Mouse (Mus musculus): ENCODE results near the gene 4930556J24Rik. TPM values are rescaled to one million over a fixed set of nuclear protein-coding genes. Genes with fewer than 3 reads are reported as not detected.

4930556J24Rik gene
- polyA plus RNA-seq, 1 experiment from 2014 or later, result 0.12 TPM

DNA sequence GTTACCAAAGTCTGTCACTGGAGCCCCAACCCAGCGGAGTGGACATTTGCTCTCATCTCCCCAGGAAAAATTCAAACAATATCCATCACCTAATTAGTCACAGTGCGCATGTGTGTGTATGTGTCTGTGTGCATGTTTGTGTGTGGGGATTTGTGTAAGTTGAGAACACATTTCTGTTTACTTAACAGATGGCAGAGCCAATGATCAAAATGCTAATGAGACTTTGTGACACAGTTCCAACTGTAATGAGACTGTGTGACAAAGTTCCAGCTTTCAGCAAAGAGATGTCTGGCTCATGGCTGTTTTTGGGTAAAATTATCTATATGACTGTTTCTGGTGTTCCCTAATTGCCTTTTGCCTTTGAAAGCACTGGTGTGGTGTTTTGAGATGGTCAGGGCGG, 40.3 kb downstream of the 4930556J24Rik start:
- Histone ChIP-seq H3K36me3 (ENCODE audit: control insufficient read depth, insufficient read depth) (no peaks in the 10 kb centered on the region), H3K9ac (ENCODE audit: low read depth, low read length) (no peak overlapping the region), H3K4me1 (ENCODE audit: control insufficient read depth, low read depth, low read length) (no peaks in the 10 kb centered on the region), H3K27me3 (ENCODE audit: control insufficient read depth, insufficient read depth, low read depth, low read length) (no peaks in the 10 kb centered on the region), H3K4me3 (ENCODE audit: low read depth, low read length) (no peak overlapping the region), H3K9me3 (replicated peaks; ENCODE audit: control insufficient read depth, low read length) (no peaks in the 10 kb centered on the region), H3K4me2 (ENCODE audit: low read depth, low read length) (no peak overlapping the region), H3K27ac (ENCODE audit: low read length) (no peak overlapping the region)
- no peak for ATAC-seq (ENCODE audit: low read depth)
- 60% methylated on average over 3 of the region's 3 CpGs for WGBS (ENCODE audit: insufficient replicate concordance)

DNA sequence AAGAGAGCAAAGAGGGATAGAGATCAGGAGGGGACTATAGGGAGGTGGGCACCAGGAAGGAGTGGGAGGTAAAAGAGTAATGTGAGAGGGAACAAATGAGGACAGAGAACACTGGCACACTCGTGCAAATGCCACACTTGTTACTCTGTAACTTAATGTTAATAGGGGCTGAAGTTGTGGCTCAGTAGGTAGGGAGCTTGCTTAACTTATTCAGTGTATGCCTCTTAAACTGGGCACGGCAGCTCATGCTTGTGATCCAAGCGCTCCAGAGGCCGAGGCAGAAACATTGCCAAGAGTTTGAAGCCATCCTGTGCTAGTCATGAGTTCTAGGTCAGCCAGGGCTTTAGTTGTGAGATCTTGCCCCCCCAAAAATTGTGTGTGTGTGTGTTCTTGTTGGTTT, 41.4 kb downstream of the 4930556J24Rik start:
- Histone ChIP-seq H3K9me3 (replicated peaks; ENCODE audit: control insufficient read depth, low read length) (no peaks in the 10 kb centered on the region), H3K4me1 (ENCODE audit: control insufficient read depth, low read depth, low read length) (no peaks in the 10 kb centered on the region), H3K27ac (ENCODE audit: low read length) (no peak overlapping the region), H3K9ac (ENCODE audit: low read depth, low read length) (no peak overlapping the region), H3K4me3 (ENCODE audit: low read depth, low read length) (no peak overlapping the region), H3K36me3 (ENCODE audit: control insufficient read depth, insufficient read depth) (no peaks in the 10 kb centered on the region), H3K27me3 (ENCODE audit: control insufficient read depth, insufficient read depth, low read depth, low read length) (no peaks in the 10 kb centered on the region), H3K4me2 (ENCODE audit: low read depth, low read length) (no peak overlapping the region)
- WGBS (ENCODE audit: insufficient replicate concordance), result 57% methylated on average over 4 of the region's 4 CpGs
- ATAC-seq (ENCODE audit: low read depth), result no peak

- Histone ChIP-seq H3K27me3 (ENCODE audit: control insufficient read depth, insufficient read depth, low read depth, low read length) (no peaks in the 10 kb centered on the region), H3K4me1 (ENCODE audit: control insufficient read depth, low read depth, low read length) (no peaks in the 10 kb centered on the region), H3K9me3 (replicated peaks; ENCODE audit: control insufficient read depth, low read length) (no peaks in the 10 kb centered on the region), H3K36me3 (ENCODE audit: control insufficient read depth, insufficient read depth) (no peaks in the 10 kb centered on the region), H3K4me2 (ENCODE audit: low read depth, low read length) (no peak overlapping the region), H3K27ac (ENCODE audit: low read length) (no peak overlapping the region), H3K4me3 (ENCODE audit: low read depth, low read length) (no peak overlapping the region), H3K9ac (ENCODE audit: low read depth, low read length) (no peak overlapping the region)
- 73% methylated on average over 9 of the region's 9 CpGs for WGBS (ENCODE audit: insufficient replicate concordance)
- ATAC-seq (ENCODE audit: low read depth), result no peak
Measured at GRCm38 (mm10) chr11:3933756-3934285, 42.8 kb downstream of the 4930556J24Rik start.

DNA sequence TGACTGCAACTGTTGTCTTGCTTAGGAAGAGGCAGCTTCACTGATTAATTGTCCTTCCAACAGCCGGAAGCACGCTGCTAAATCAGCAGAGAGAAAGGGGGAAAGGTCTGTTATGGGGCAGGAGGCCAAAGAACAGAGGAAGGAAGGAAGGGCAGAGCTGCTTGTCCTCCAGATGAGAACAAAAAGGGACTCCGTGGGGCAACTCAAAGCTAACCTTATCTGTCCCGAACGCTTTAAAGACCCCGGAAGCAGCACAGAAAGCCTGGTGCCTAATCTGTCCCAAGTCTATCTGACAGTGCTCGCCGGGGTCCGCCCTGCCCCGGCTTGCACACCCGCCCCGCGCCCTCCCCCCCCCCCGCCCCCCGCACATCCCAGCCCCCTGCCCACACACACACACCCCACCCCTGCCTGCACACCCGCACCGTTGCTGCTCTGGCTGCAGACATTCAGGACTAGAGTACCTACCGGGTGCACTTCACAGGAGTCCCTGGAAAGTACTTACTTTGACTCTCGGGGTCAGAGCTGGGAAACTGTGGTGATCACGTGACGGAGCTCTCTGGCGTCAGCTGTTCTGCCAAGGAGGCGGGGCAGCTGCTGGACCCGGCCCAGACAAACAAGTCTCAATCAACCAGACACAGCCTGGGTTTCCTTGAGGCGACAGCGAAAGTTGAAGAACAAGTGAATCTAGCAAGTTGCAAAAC, 44.9 kb downstream of the 4930556J24Rik start, which contains the start of gene Tcn2:
TSS of gene Tcn2 (minus strand) at position 649 of the 701 bp plus-strand sequence.
- Histone ChIP-seq H3K9ac (ENCODE audit: low read depth, low read length) (peak within 1 kb of the TSS; percentile 26; the same call in 1 of the 2 replicates), H3K36me3 (ENCODE audit: control insufficient read depth, insufficient read depth) (no peaks in the 10 kb centered on the region), H3K4me3 (ENCODE audit: low read depth, low read length) (peak within 1 kb of the TSS; percentile 51), H3K9me3 (replicated peaks; ENCODE audit: control insufficient read depth, low read length) (no peaks in the 10 kb centered on the region), H3K4me1 (ENCODE audit: control insufficient read depth, low read depth, low read length) (no peaks in the 10 kb centered on the region), H3K4me2 (ENCODE audit: low read depth, low read length) (peak within 1 kb of the TSS; percentile 49), H3K27ac (ENCODE audit: low read length) (no peak within 1 kb of the TSS), H3K27me3 (ENCODE audit: control insufficient read depth, insufficient read depth, low read depth, low read length) (no peaks in the 10 kb centered on the region)
- peak; percentile 78 for ATAC-seq (ENCODE audit: low read depth)
- under 1% methylated on average over 20 of the region's 26 CpGs for WGBS (ENCODE audit: insufficient replicate concordance)

DNA sequence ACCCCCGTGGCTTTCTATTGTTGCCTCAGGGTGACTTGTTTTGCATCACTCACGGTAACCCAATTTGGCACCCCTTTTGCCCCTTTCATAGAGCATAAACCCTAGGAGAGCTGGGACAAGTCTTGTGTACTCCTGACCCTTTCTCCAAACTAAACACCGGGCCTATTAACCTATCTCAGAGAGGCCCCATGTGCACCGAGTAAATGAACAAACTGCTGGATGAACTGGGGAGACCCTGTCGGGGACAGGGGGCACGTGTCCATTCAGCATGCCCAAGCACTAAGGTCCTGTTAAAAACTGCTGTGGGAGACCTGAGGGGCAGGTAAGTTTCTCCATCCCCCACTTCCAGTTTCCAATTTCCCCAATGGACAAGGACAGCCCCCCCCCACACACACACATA, 45.6 kb downstream of the 4930556J24Rik start:
- Histone ChIP-seq H3K4me3 (ENCODE audit: low read depth, low read length) (peak overlapping the region; percentile 51), H3K9ac (ENCODE audit: low read depth, low read length) (no peak overlapping the region)
- no peak for ATAC-seq (ENCODE audit: low read depth)

DNA sequence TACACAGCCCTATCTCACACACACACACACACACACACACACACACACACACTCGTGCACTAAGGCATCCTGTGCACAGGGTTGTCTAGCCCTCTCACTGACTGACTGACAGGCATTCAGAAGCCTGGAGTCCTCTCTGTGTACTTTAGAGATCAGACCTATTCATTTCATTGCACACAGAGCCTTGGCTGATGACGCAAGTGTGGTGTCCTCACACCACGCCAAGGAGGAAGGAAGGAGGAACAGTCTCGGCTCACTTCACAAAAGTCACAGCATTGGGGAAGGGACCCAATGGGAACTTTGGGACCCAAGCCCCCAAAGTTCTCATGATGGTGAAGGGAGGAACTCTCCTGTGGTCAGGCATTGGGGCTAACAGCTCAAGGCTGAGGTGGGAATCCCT, 46.6 kb downstream of the 4930556J24Rik start:
- 19% methylated on average over 4 of the region's 4 CpGs for WGBS (ENCODE audit: insufficient replicate concordance)
- no peaks in the 10 kb centered on the region for H3K9me3 ChIP-seq (replicated peaks; ENCODE audit: control insufficient read depth, low read length)
- H3K36me3 ChIP-seq (ENCODE audit: control insufficient read depth, insufficient read depth), result no peaks in the 10 kb centered on the region
- no peak overlapping the region for H3K27ac ChIP-seq (ENCODE audit: low read length)
- H3K4me2 ChIP-seq (ENCODE audit: low read depth, low read length), result no peak overlapping the region
- H3K27me3 ChIP-seq (ENCODE audit: control insufficient read depth, insufficient read depth, low read depth, low read length), result no peaks in the 10 kb centered on the region
- no peak overlapping the region for H3K4me3 ChIP-seq (ENCODE audit: low read depth, low read length)
- ATAC-seq (ENCODE audit: low read depth), result 0 out of 2 replicates have a peak, but pooled peaks have one; percentile 17
- no peak overlapping the region for H3K9ac ChIP-seq (ENCODE audit: low read depth, low read length)
- H3K4me1 ChIP-seq (ENCODE audit: control insufficient read depth, low read depth, low read length), result no peaks in the 10 kb centered on the region

More for the DNA sequence above, 45.6 kb downstream of the 4930556J24Rik start:
- no peaks in the 10 kb centered on the region for H3K27me3 ChIP-seq (ENCODE audit: control insufficient read depth, insufficient read depth, low read depth, low read length)
- H3K36me3 ChIP-seq (ENCODE audit: control insufficient read depth, insufficient read depth), result no peaks in the 10 kb centered on the region
- H3K9me3 ChIP-seq (replicated peaks; ENCODE audit: control insufficient read depth, low read length), result no peaks in the 10 kb centered on the region
- H3K4me1 ChIP-seq (ENCODE audit: control insufficient read depth, low read depth, low read length), result no peaks in the 10 kb centered on the region
- H3K4me2 ChIP-seq (ENCODE audit: low read depth, low read length), result peak overlapping the region; percentile 49
- 37% methylated on average over 6 of the region's 6 CpGs for WGBS (ENCODE audit: insufficient replicate concordance)
- H3K27ac ChIP-seq (ENCODE audit: low read length), result no peak overlapping the region

GRCm38 (mm10) chr11:3925916-3926315, 50.7 kb downstream of the 4930556J24Rik start:
- 79% methylated on average over 10 of the region's 10 CpGs for WGBS (ENCODE audit: insufficient replicate concordance)
- H3K27ac ChIP-seq (ENCODE audit: low read length), result no peak overlapping the region
- no peak for ATAC-seq (ENCODE audit: low read depth)
- no peak overlapping the region for H3K9ac ChIP-seq (ENCODE audit: low read depth, low read length)
- no peaks in the 10 kb centered on the region for H3K9me3 ChIP-seq (replicated peaks; ENCODE audit: control insufficient read depth, low read length)
- no peaks in the 10 kb centered on the region for H3K27me3 ChIP-seq (ENCODE audit: control insufficient read depth, insufficient read depth, low read depth, low read length)
- no peaks in the 10 kb centered on the region; the same call in 1 of the 2 replicates for H3K36me3 ChIP-seq (ENCODE audit: control insufficient read depth, insufficient read depth)
- no peak overlapping the region for H3K4me2 ChIP-seq (ENCODE audit: low read depth, low read length)
- no peaks in the 10 kb centered on the region for H3K4me1 ChIP-seq (ENCODE audit: control insufficient read depth, low read depth, low read length)
- H3K4me3 ChIP-seq (ENCODE audit: low read depth, low read length), result no peak overlapping the region

DNA sequence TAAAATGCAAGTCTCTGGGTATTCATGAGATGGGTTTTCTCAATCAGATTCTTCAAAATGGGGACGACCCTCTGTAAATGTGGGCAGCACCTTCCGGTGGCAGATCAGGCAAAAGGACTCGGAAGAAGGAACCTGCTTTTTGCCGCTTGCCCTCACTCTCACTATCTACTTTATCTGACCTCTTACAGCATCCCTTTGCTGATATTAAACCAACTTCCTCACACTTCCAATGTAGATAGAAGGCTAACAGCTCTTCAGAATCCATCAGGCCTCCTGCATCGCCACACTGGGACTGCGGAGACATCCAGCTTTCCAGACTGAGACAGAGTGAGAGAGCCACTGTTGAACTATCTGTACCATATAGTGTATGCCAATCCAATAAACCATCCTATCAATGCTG, 53.8 kb downstream of the 4930556J24Rik start:
- WGBS (ENCODE audit: insufficient replicate concordance), result 74% methylated on average over 6 of the region's 6 CpGs
- Histone ChIP-seq H3K36me3 (ENCODE audit: control insufficient read depth, insufficient read depth) (no peaks in the 10 kb centered on the region; the same call in 1 of the 2 replicates), H3K9ac (ENCODE audit: low read depth, low read length) (no peak overlapping the region), H3K4me3 (ENCODE audit: low read depth, low read length) (no peak overlapping the region), H3K27me3 (ENCODE audit: control insufficient read depth, insufficient read depth, low read depth, low read length) (no peaks in the 10 kb centered on the region), H3K27ac (ENCODE audit: low read length) (no peak overlapping the region), H3K9me3 (replicated peaks; ENCODE audit: control insufficient read depth, low read length) (no peaks in the 10 kb centered on the region), H3K4me1 (ENCODE audit: control insufficient read depth, low read depth, low read length) (no peaks in the 10 kb centered on the region), H3K4me2 (ENCODE audit: low read depth, low read length) (no peak overlapping the region)
- no peak for ATAC-seq (ENCODE audit: low read depth)

DNA sequence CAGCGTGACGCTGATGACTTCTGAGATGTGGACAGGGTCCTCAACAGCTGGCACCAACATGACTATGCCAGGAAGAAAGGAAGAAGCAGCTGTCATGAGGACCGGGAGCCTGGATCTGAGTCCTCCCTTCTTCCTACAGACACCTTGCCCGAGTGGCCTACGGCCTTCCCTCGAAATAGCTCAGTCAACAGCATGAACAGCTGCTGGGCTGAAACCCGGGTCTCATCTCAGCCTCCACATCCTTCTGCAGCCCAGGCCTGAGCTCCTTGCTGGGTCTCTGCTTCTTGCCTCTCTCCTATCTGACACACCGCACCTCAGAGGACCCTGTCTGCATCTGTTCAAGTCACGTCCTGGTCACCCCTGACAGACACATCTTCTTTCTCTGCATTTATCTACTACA, 54.5 kb downstream of the 4930556J24Rik start:
- H3K36me3 ChIP-seq (ENCODE audit: control insufficient read depth, insufficient read depth), result no peaks in the 10 kb centered on the region; the same call in 1 of the 2 replicates
- no peaks in the 10 kb centered on the region for H3K4me1 ChIP-seq (ENCODE audit: control insufficient read depth, low read depth, low read length)
- no peaks in the 10 kb centered on the region for H3K27me3 ChIP-seq (ENCODE audit: control insufficient read depth, insufficient read depth, low read depth, low read length)
- ATAC-seq (ENCODE audit: low read depth), result no peak
- no peaks in the 10 kb centered on the region for H3K9me3 ChIP-seq (replicated peaks; ENCODE audit: control insufficient read depth, low read length)
- no peak overlapping the region for H3K4me3 ChIP-seq (ENCODE audit: low read depth, low read length)
- H3K9ac ChIP-seq (ENCODE audit: low read depth, low read length), result no peak overlapping the region
- no peak overlapping the region for H3K27ac ChIP-seq (ENCODE audit: low read length)
- no peak overlapping the region for H3K4me2 ChIP-seq (ENCODE audit: low read depth, low read length)
- WGBS (ENCODE audit: insufficient replicate concordance), result 74% methylated on average over 9 of the region's 9 CpGs
